Mouse (Mus musculus) olfactory bulb, adult 2 months (tissue): Measurements from ENCODE around the gene Faah.

Experiments
- CTCF ChIP-seq: fragments of 200-500 bp; IDR thresholded peaks from 2 replicates; pipeline ENCODE4 v1.5.1; 2012; ENCODE audit warnings: low read depth, mild to moderate bottlenecking, low read length, moderate library complexity; ENCODE audit not compliant: insufficient read depth
- POLR2A ChIP-seq: fragments of 200-500 bp; IDR thresholded peaks from 2 replicates; pipeline ENCODE4 v1.6.1; 2012; ENCODE audit warnings: mild to moderate bottlenecking, low read depth, low read length, moderate library complexity; ENCODE audit not compliant: insufficient read depth

GRCm38 (mm10) chr4:115935835-115936581 lies 81.7 kb downstream of the Faah start:
- TF ChIP-seq CTCF (no peak), POLR2A (no peak)
